Mouse (Mus musculus) left cerebral cortex, adult 6 months (tissue): ENCODE results near the gene Artn. TPM values are rescaled to one million over a fixed set of nuclear protein-coding genes. Genes with fewer than 3 reads are reported as not detected.

ENCODE experiments used
- long read RNA-seq, 2 experiments: library from polyadenylated mRNA; unstranded; transcript quantifications; one replicate each; pipeline ENCODE4 v2.0.0; 2019 to 2020
- polyA plus RNA-seq: library from polyadenylated mRNA; unstranded; fragments of <200 nt; fragmentation: Nextera tagmentation; gene quantifications from 2 replicates; pipeline ENCODE4 v1.2.3, GENCODE M21; 2021

Gene Artn
- polyA plus RNA-seq, result 1.4 and 1.7 TPM in 2 replicates
- long read RNA-seq, experiment 1, partial matches to known transcripts, result 1 of 4 reads
- long read RNA-seq, experiment 1, other reads (novel, unspliced or antisense), result 3 of 4 reads
- long read RNA-seq, experiment 2, partial matches to known transcripts, result 4 of 4 reads
- long read RNA-seq, experiment 2, other reads (novel, unspliced or antisense), result 0 of 4 reads

DNA sequence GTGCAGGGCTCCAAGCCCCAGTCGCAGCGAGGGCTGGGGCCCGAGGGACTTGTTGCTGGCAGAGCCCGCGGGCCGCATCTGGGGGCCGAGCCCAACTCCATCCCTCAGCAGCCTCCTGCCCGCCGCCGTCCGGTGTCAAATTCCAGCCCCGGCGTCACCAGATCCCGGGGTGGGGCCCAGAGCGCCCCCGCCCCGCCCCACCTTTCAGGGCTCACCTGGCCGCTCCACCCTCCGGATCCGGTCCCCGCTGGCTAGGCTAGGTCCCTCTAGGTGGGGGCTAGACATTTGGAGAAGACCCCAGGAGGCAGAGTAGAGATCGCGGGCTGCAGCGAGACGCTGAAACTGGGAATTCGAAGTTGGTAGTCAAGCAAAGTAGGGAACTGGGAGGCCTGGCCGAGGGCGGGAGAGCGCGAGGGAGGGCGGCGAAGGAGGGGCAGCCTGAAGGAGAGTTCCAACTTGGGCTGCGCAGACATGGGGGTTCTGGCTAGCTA, at the start of gene Artn:
Gene Artn, minus strand, starts transcription at position 373 of the 491 bp plus-strand sequence.

GRCm38 (mm10) chr4:117914591-117915442, 14.7 kb downstream of the Artn start, which contains the start of gene Ipo13:
Gene Ipo13, minus strand, starts transcription at chr4:117914999.

DNA sequence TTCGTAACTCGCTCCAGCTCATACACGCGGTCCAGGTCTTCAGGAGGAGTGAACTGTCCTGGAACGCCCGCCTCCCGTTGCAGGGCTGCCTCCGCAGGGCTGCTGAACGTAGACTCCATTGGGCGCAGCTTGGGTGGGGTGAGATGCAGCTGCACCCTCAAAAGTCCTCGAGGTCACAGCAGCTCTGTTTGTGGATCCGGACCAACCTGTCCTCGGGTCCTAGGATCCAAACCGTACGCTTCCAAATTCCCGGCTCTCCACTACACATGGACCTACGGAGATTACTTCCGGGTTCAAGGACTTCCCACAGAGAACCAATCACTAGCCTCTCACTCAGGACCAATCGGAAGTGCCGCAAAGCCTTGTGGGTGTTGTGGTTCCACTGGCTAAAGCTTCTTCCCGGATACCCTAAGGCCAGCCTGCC, 37.8 kb downstream of the Artn start, which contains the start of gene Dph2:
Gene Dph2, minus strand, starts transcription at position 295 of the 424 bp plus-strand sequence.

DNA sequence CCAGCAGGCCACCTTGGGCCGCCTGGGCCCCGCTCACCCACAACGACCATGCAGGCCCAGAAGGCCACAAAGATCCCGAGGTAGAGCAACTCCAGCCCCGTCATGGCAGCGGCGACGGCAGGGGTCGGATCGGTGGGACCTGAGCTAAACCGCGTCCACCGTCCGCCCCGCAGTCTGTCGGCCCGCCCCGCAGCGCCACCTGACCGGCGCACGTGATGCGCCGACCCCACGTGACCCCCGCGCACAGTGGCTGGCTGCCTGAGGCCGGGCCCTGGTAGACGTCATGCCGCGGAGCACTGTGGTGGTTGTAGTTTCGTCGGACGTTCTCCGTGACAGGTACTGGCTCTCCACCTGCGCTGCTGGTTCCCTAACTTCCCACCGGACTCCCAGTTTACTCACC, 42.4 kb downstream of the Artn start, which contains the start of gene Atp6v0b:
Gene Atp6v0b, minus strand, starts transcription at position 201 of the 400 bp plus-strand sequence.

GRCm38 (mm10) chr4:117882701-117883691, 46.6 kb downstream of the Artn start, which contains the start of gene B4galt2:
Gene B4galt2, minus strand, starts transcription at chr4:117883487.

Other genes starting within 250 kb of the Artn start
- gene Dmap1, start 247.5 kb downstream of the Artn start, polyA plus RNA-seq, result 39.7 and 43.5 TPM in 2 replicates
- gene Gm12845, start 205.4 kb downstream of the Artn start, polyA plus RNA-seq, result not detected in 2 replicates
- gene Klf17, start 164.1 kb downstream of the Artn start, polyA plus RNA-seq, result not detected in 2 replicates
- gene Slc6a9, start 95.3 kb downstream of the Artn start, polyA plus RNA-seq, result 14.7 and 18.0 TPM in 2 replicates
- gene Ccdc24, start 57.2 kb downstream of the Artn start, polyA plus RNA-seq, result 0.18 and 0.36 TPM in 2 replicates
- 12.5 and 33.1 TPM in 2 replicates for gene B4galt2, start 46.3 kb downstream of the Artn start, polyA plus RNA-seq
- 819 and 1,051 TPM in 2 replicates for gene Atp6v0b, start 42.4 kb downstream of the Artn start, polyA plus RNA-seq
- 6.4 and 7.7 TPM in 2 replicates for gene Dph2, start 37.7 kb downstream of the Artn start, polyA plus RNA-seq
- gene Ipo13, start 14.8 kb downstream of the Artn start, polyA plus RNA-seq, result 34.0 and 35.1 TPM in 2 replicates
- gene St3gal3, start 205.2 kb upstream of the Artn start, polyA plus RNA-seq, result 9.7 and 20.5 TPM in 2 replicates